Mouse (Mus musculus) thymus, adult 18-20 months (tissue): ENCODE results near the gene Mrpl47.
"Not testable (repeated sequence)": the region's sequence is repeated elsewhere in the genome, so short reads cannot be mapped to it uniquely, and the experiment has no call there.

Source experiments
- DNase-seq, 2 experiments: peaks; one replicate each; pipeline ENCODE4 v3.0.0; 2022; ENCODE audit warnings: mixed read lengths in 2 of 2

The Mrpl47 gene

DNA sequence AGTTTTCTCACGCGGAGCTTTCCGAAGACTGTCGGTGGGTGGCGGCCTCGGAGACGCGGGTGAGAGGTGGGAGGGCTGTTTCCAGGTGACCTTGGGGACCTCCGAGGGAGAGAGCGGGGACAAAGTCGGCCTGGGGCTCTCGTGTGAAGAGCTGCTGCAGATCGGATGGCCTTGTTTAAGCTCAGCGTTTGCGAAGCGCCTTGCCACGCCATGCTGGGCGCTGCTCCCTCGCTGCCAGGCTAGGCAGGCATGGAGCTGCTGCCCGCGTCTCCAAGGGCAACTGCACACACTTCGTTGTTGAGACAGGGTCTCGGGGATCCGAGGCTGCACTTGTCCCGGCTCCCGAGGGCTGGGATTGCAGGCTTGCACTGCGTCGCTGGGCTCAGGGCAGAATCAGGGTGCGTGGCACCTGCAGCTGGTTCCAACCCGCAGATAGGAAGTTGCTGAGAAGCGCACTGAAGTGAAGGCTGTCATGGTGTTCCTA is at the start of gene Mrpl47:
Gene Mrpl47, minus strand, starts transcription at position 434 of the 484 bp plus-strand sequence.
- DNase-seq = no peak

GRCm38 (mm10) chr3:32770781-32771180 is 33.4 kb upstream of the Mrpl47 start:
- no peak for DNase-seq

GRCm38 (mm10) chr3:32763902-32764301 is 26.5 kb upstream of the Mrpl47 start:
- DNase-seq = no peak

- DNase-seq = no peak
Measured at GRCm38 (mm10) chr3:32762962-32763361, 25.6 kb upstream of the Mrpl47 start.

DNA sequence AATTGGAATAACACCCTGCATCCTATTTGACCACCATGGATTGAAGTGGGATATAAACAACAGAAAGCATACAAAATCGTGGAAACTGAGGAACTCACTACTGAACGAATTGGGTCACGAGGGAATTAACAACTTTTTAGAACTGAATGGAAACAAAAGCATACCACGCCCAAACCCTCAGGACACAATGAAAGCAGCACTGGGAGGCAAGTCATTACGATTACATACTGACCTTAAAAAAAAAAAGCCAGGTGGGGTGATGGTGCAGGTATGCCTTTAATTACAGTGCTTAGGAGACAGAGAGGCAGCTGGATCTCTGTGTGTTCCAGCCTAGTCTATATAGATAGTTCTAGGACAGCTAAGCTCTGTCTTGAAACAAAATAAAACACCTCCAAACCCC is 21.8 kb upstream of the Mrpl47 start:
- no peak for DNase-seq

DNA sequence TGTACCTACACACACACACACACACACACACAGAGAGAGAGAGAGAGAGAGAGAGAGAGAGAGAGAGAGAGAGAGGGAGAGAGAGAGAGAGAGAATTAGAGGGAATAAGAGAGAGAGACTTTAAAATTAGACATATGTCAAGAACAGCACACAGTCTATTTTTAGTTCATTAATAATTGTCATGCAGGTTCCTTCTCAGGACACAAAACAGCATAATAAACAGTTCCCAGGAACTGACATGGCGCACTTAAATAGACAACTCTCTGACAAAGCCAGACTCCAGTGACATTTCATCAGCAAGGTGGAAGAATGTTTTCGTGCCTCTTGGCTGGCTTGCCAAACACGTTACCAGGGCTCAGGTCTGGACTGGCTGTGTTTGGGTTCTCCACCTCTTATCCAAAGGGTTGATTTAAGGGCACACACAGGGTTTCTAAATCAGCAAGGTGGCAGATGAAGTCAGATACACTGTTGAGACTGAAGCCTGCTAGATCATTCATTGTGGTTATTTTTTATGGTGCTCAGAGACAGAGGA is 17.0 kb upstream of the Mrpl47 start:
- no peak for DNase-seq

GRCm38 (mm10) chr3:32749820-32750579 is 12.6 kb upstream of the Mrpl47 start:
- DNase-seq = no peak

DNA sequence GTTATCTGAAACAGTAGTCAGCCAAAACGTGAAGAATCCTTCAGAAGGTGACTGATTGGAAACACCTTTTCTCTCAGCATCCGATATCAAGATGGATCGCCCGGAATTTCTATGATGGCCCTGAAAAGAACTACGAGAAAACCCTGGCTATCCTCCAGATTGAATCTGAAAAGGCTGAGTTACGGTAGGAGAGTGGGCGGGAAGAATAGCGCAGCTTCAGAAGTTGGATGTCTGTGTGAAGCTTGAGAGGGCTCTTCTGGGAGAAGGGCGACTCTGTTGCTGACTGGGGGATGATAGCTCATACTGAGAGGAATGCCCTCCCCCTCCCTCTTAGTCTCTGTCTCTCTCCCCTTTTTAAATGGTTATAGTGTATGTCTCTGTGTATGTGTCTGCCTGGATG is 11.0 kb upstream of the Mrpl47 start:
- no peak for DNase-seq

DNA sequence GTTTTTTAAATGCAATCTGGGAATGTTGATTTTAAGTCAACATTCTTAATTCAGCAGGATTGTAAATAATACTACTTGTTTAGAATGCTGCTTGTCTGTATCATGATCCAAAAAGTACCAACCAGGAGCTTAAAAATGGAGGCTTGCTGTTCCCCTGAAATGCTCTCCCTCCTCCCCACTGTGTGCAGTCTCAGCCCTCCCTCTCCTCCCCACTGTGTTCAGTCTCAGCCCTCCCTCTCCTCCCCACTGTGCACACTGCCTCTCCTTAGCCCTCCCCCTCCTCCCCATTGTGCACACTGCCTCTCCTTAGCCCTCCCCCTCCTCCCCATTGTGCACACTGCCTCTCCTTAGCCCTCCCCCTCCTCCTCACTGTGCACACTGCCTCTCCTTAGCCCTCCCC is 8.0 kb upstream of the Mrpl47 start:
- DNase-seq = not testable (repeated sequence)

- DNase-seq = no peak
Measured at GRCm38 (mm10) chr3:32745001-32745400, 7.6 kb upstream of the Mrpl47 start.

- DNase-seq = no peak
Measured at GRCm38 (mm10) chr3:32742276-32742780, 4.9 kb upstream of the Mrpl47 start.

- DNase-seq = no peak
Measured at GRCm38 (mm10) chr3:32738549-32738948, 1.1 kb upstream of the Mrpl47 start.

GRCm38 (mm10) chr3:32736244-32737171 is 897 bp downstream of the Mrpl47 start, which contains the start of gene Ndufb5:
TSS of gene Ndufb5 (plus strand) at chr3:32736990.
- DNase-seq = peak; percentile 96 to 97

GRCm38 (mm10) chr3:32727861-32728260 is 9.5 kb downstream of the Mrpl47 start:
- no peak for DNase-seq

- no peak for DNase-seq
Measured at GRCm38 (mm10) chr3:32725951-32726350, 11.5 kb downstream of the Mrpl47 start.

GRCm38 (mm10) chr3:32724191-32724590 is 13.2 kb downstream of the Mrpl47 start:
- DNase-seq = no peak

- DNase-seq = no peak
Measured at GRCm38 (mm10) chr3:32718271-32718670, 19.1 kb downstream of the Mrpl47 start.

DNA sequence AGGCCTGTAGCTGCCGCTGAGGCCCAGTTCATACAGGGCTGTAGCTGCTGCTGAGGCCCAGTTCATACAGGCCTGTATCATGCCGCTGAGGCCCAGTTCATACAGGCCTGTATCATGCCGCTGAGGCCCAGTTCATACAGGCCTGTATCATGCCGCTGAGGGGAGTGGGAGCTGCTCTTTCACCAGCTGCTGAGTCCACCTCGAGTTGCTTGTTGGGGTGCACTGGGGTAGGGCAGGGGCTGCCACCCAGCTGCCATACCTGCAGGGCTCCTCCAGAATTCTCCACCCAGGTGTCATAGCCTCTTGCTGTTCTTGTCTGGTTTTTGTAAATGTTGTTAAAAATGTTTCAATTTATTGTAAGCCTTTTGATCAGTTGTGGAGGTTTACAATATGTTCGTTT is 20.0 kb downstream of the Mrpl47 start:
- DNase-seq = not testable (repeated sequence)

DNA sequence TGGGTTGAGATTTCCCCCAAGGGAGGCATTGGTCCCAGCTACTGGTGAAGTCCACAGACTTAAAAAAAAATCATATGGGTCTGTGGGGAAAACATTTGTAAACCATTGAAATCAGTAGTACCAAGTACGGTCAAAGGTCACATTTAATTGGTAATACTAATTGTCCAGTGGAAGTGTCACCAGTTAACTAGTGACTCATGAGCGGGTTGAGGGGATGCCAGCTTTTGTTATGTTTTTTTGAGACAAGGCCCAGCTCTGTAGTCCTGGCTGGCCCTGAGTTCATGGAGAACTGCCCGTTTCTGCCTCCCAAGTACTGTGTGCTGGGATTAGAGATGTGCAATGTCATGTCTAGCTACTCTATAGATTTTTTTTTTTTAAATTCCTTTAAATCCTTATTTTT is 23.7 kb downstream of the Mrpl47 start:
- no peak for DNase-seq

DNA sequence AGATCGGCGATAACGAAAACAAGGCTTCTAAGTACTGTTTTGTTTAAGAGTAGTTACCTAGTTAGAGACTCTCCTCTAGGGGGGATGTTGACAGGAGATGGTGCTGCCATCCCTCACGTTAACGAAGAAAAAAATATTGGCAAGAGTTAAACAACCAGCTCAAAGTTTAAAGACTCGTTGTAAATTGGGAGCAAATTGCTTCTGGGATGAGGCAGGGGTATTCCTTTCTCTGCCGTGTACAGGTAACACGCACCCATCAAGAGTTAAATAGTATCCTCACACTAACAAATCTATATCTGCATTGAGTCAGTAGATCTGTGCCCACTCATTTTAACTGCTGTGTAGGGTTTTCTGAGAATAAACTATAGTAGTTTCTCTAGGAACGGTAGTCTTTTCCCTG is 28.0 kb downstream of the Mrpl47 start:
- no peak for DNase-seq

GRCm38 (mm10) chr3:32708368-32709231 is 28.8 kb downstream of the Mrpl47 start:
- DNase-seq = peak; percentile 96 to 97

GRCm38 (mm10) chr3:32708052-32708367 is 29.4 kb downstream of the Mrpl47 start:
- no peak for DNase-seq
